Mouse (Mus musculus) cerebellum, adult 9-10 months (tissue): Measurements from ENCODE around the gene Uvrag.
A peak's percentile ranks its signal among the peaks of the same experiment; 100 is the strongest.

Source experiments
- DNase-seq: peaks from one replicate; pipeline ENCODE4 v3.0.0; 2022

Uvrag gene

GRCm38 (mm10) chr7:99164873-99165410 lies 24.0 kb upstream of the Uvrag start:
- DNase-seq: no peak

GRCm38 (mm10) chr7:99162462-99162861 lies 21.5 kb upstream of the Uvrag start:
- no peak for DNase-seq

- DNase-seq: no peak
These were observed 21.0 kb upstream of the Uvrag start for GRCm38 (mm10) chr7:99161961-99162360.

- DNase-seq: no peak
These were observed 20.6 kb upstream of the Uvrag start for GRCm38 (mm10) chr7:99161529-99161928.

GRCm38 (mm10) chr7:99160995-99161394 lies 20.1 kb upstream of the Uvrag start:
- DNase-seq: no peak

GRCm38 (mm10) chr7:99159446-99159845 lies 18.5 kb upstream of the Uvrag start:
- DNase-seq: no peak

- DNase-seq: no peak
These were observed 18.0 kb upstream of the Uvrag start for GRCm38 (mm10) chr7:99158904-99159303.

- DNase-seq: no peak
These were observed 17.1 kb upstream of the Uvrag start for GRCm38 (mm10) chr7:99158011-99158410.

GRCm38 (mm10) chr7:99156737-99157136 lies 15.8 kb upstream of the Uvrag start:
- DNase-seq: no peak

GRCm38 (mm10) chr7:99155311-99156289 lies 14.7 kb upstream of the Uvrag start:
- no peak for DNase-seq

- no peak for DNase-seq
These were observed 13.8 kb upstream of the Uvrag start for GRCm38 (mm10) chr7:99154648-99155151.

GRCm38 (mm10) chr7:99153686-99154202 lies 12.8 kb upstream of the Uvrag start:
- DNase-seq: no peak

- no peak for DNase-seq
These were observed 11.8 kb upstream of the Uvrag start for GRCm38 (mm10) chr7:99152756-99153155.

GRCm38 (mm10) chr7:99151342-99151741 lies 10.4 kb upstream of the Uvrag start:
- DNase-seq: peak; percentile 97

GRCm38 (mm10) chr7:99149017-99149416 lies 8.1 kb upstream of the Uvrag start:
- DNase-seq: no peak

- DNase-seq: no peak
These were observed 6.6 kb upstream of the Uvrag start for GRCm38 (mm10) chr7:99147494-99147893.

GRCm38 (mm10) chr7:99146906-99147305 lies 6.0 kb upstream of the Uvrag start:
- DNase-seq: no peak

- DNase-seq: no peak
These were observed 5.1 kb upstream of the Uvrag start for GRCm38 (mm10) chr7:99146011-99146410.

- DNase-seq: no peak
These were observed 3.7 kb upstream of the Uvrag start for GRCm38 (mm10) chr7:99144616-99145015.

- DNase-seq: no peak
These were observed 2.3 kb upstream of the Uvrag start for GRCm38 (mm10) chr7:99143244-99143643.

GRCm38 (mm10) chr7:99141919-99142606 lies 1.1 kb upstream of the Uvrag start:
- peak; percentile 53 for DNase-seq

- no peak for DNase-seq
These were observed 430 bp downstream of the Uvrag start for GRCm38 (mm10) chr7:99140511-99140910.

GRCm38 (mm10) chr7:99139841-99140491 lies 975 bp downstream of the Uvrag start:
- peak; percentile 51 for DNase-seq
